8 mouse cellular contexts compared by ENCODE assay signal in the genomic region with DNA sequence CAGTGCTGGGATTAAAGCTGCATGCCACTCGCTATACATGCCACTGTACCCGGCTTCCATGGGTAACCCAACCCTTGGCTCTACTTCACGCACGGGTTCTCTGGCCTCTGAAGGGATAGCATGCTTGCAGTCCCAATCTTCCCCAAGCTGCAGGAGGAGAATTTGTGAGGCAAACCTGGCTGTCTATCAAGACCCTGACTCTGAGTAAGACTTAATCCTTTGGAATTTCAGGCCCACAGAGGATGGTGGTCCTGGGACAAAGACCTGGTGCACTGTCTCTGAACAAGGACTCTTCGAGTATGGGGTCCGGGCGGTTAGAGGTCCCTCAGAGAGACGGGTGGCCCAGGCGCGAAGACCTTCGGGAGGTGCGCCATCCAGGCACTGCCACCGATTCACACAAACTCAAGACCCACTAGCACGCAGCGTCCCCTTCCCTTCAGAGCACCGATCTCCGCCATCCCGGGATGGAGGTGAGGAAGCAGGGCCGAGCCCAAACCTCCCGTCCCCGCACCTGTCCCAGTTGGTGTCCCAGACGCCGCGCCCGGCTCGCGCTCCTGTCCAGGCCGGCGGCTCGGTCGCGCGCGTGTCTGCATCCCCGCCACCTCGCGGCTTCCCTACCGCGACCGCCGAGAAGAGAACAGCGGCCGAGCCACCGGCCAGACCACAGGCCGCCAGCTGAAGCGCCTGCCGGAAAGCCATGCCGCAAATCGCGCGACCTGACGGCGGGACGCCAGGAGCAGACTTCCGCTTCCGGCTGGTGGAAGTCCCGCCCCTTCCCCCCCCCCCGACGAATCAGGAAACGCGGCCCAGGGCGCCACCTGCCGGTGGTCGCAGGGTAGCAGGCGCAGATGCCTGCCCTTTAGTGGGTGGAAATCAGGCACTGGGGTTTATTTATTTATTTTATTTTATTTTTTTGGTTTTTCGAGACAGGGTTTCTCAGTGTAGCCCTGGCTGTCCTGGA. TPM values are rescaled to one million over a fixed set of nuclear protein-coding genes. Genes with fewer than 3 reads are reported as not detected.
DNase-seq lines count a peak whose midpoint lies in the region; ATAC-seq lines count a peak whose summit lies in the region.

A gene (minus strand): TSS at position 773 of the 961 bp plus-strand sequence.

- no peaks in the 10 kb centered on the region for H3K27me3 ChIP-seq in intestine, embryonic 14.5 days (replicated peaks; ENCODE audit: control insufficient read depth, insufficient read depth, low read length)

- H3K36me3 ChIP-seq in intestine, embryonic 14.5 days (ENCODE audit: control insufficient read depth, insufficient read depth, low read length) = peaks cover 29% of the 10 kb centered on the region

- under 1% methylated on average over 65 of the region's 66 CpGs for WGBS in intestine, embryonic 14.5 days

- H3K4me1 ChIP-seq in intestine, embryonic 14.5 days (replicated peaks; ENCODE audit: control insufficient read depth, insufficient read depth, low read length) = peaks cover 6% of the 10 kb centered on the region

- intact Hi-C loops in left cerebral cortex, postnatal 14 days (cut with DNase I) = no loop called here

- peak within 1 kb of the TSS; percentile 47; the same call in 1 of the 2 replicates for H3K27ac ChIP-seq in intestine, embryonic 14.5 days (ENCODE audit: low read depth)

- peak; percentile 88 to 95 for DNase-seq in adrenal gland, adult (ENCODE audit: inconsistent age in 2 of 2, low spot score in 1 of 2)
- DNase-seq in embryo, embryonic 10.5 days (ENCODE audit: low spot score) = peak; percentile 93
- peak; percentile 88 for DNase-seq in gastrocnemius, postnatal 25 days
- DNase-seq in intestine, embryonic 14.5 days (ENCODE audit: low spot score) = peak; percentile 97
- DNase-seq in left cerebral cortex, postnatal 14 days (ENCODE audit: low spot score in 2 of 2) = peak; percentile 92 to 94
- peak; percentile 95 for DNase-seq in mesoderm, embryonic 11.5 days (ENCODE audit: low read depth, low spot score)
- DNase-seq in right cerebral cortex, postnatal 36 days (ENCODE audit: low spot score in 2 of 2) = peak; percentile 75 to 81
- peak; percentile 87 for DNase-seq in yolk sac, embryonic 10.5 days (ENCODE audit: low spot score)

- H3K9me3 ChIP-seq in intestine, embryonic 14.5 days (ENCODE audit: control insufficient read depth, low read length) = no peaks in the 10 kb centered on the region

- H3K4me3 ChIP-seq in intestine, embryonic 14.5 days (ENCODE audit: low read depth, low read length) = peak within 1 kb of the TSS; percentile 100

- peak; percentile 93 for ATAC-seq in intestine, embryonic 14.5 days (replicated peaks; ENCODE audit: low FRiP score, low TSS enrichment, low read depth)

- H3K9ac ChIP-seq in intestine, embryonic 14.5 days (ENCODE audit: low read length) = peak within 1 kb of the TSS; percentile 90

- H3K4me2 ChIP-seq in intestine, embryonic 14.5 days (ENCODE audit: low read length) = peak within 1 kb of the TSS; percentile 75

RNA-seq across cellular contexts. Expression of the gene that starts here (rescaled TPM):
- total RNA-seq in gastrocnemius, postnatal 25 days (2021) = 10 to 100 TPM; 21.8 to 24.1 TPM
- 71.6 and 76.9 TPM in 2 replicates for polyA plus RNA-seq in intestine, embryonic 14.5 days (2014; fragmentation: Nextera tagmentation; extraction: Ambion mirVana)
- 10 to 100 TPM; 63.9 to 71.6 TPM for total RNA-seq in left cerebral cortex, postnatal 14 days (2021)

Comparison
In these comparisons a context has a peak if more than half of its experiments do, and no peak if none do; other contexts are left out.
1. Peak in every context shown above with its lines: DNase-seq, ATAC-seq, H3K4me3 ChIP-seq and H3K27ac ChIP-seq.